Mouse (Mus musculus): ENCODE measurements around the gene Vmn1r41. TPM values are rescaled to one million over a fixed set of nuclear protein-coding genes. Genes with fewer than 3 reads are reported as not detected.

Vmn1r41 gene
- total and polyA plus RNA-seq, 3 experiments: 0.10 TPM; not detected in 2

GRCm38 (mm10) chr6:89742811-89743210, 2.2 kb downstream of the Vmn1r41 start:
- Histone ChIP-seq H3K4me3 (ENCODE audit: control insufficient read depth in 1 of 2, insufficient read depth in 1 of 2, low read depth in 2 of 2, low read length in 2 of 2) (no peak overlapping the region), H3K9ac (ENCODE audit: control insufficient read depth, low read depth, low read length, poor library complexity, severe bottlenecking) (no peak overlapping the region), H3K79me2 (ENCODE audit: control insufficient read depth, insufficient read depth, low read length, poor library complexity) (no peaks in the 10 kb centered on the region), H3K4me1 (ENCODE audit: control insufficient read depth in 1 of 2, insufficient read depth in 2 of 2, low read length in 2 of 2) (no peaks in the 10 kb centered on the region), H3K36me3 (ENCODE audit: control insufficient read depth in 1 of 2, insufficient read depth in 2 of 2, low read length in 2 of 2) (no peaks in the 10 kb centered on the region), H3K27me3 (ENCODE audit: control insufficient read depth in 1 of 2, insufficient read depth in 2 of 2, low read length in 2 of 2) (no peaks in the 10 kb centered on the region), H3K27ac (ENCODE audit: control insufficient read depth, low read depth, low read length) (no peak overlapping the region), H3K9me3 (replicated peaks; ENCODE audit: insufficient read depth, low read length) (no peaks in the 10 kb centered on the region)
- TF ChIP-seq TAL1 (IDR thresholded peaks at IDR 0.05; ENCODE audit: low read length) (peak; percentile 39; the same call in 1 of the 2 replicates), ZMIZ1 (IDR thresholded peaks at IDR 0.05; ENCODE audit: low read depth, low read length) (no peak), KAT2A (conservative IDR thresholded peaks at IDR 0.05; ENCODE audit: low read depth, low read length) (no peak), GABPA (IDR thresholded peaks at IDR 0.05; ENCODE audit: low read depth, low read length) (no peak), SIN3A (IDR thresholded peaks at IDR 0.05; ENCODE audit: low read length) (no peak), ELF1 (IDR thresholded peaks at IDR 0.05; ENCODE audit: low read depth, low read length) (no peak)
- DNase-seq (ENCODE audit: low read depth, low spot score): no peak

- H3K9me3 ChIP-seq (replicated peaks; ENCODE audit: insufficient read depth, low read length): no peaks in the 10 kb centered on the region
These were observed 49.7 kb downstream of the Vmn1r41 start for GRCm38 (mm10) chr6:89790231-89790630.

More at GRCm38 (mm10) chr6:89790231-89790630, 49.7 kb downstream of the Vmn1r41 start:
- no peak overlapping the region for H3K4me3 ChIP-seq (ENCODE audit: control insufficient read depth in 1 of 2, insufficient read depth in 1 of 2, low read depth in 2 of 2, low read length in 2 of 2)
- H3K27me3 ChIP-seq (ENCODE audit: control insufficient read depth in 1 of 2, insufficient read depth in 2 of 2, low read length in 2 of 2): no peaks in the 10 kb centered on the region
- no peak for TF ChIP-seq GABPA (IDR thresholded peaks at IDR 0.05; ENCODE audit: low read depth, low read length)
- no peak for TF ChIP-seq USF2 (IDR thresholded peaks at IDR 0.05; ENCODE audit: borderline replicate concordance in 1 of 2, insufficient read depth in 1 of 2, low read depth in 1 of 2, low read length in 2 of 2)
- TF ChIP-seq TCF12 (IDR thresholded peaks at IDR 0.05; ENCODE audit: low read depth, low read length): no peak
- no peak for TF ChIP-seq TAL1 (IDR thresholded peaks at IDR 0.05; ENCODE audit: low read length)
- no peak for TF ChIP-seq USF1 (IDR thresholded peaks at IDR 0.05; ENCODE audit: low read depth, low read length)
- no peak for TF ChIP-seq MYC (IDR thresholded peaks at IDR 0.05; ENCODE audit: low read depth, low read length)
- no peak for TF ChIP-seq SMC3 (IDR thresholded peaks at IDR 0.05; ENCODE audit: low read depth, low read length)
- TF ChIP-seq POLR2AphosphoS2 (IDR thresholded peaks at IDR 0.05; ENCODE audit: low read length): no peak
- no peak for TF ChIP-seq MAZ (IDR thresholded peaks at IDR 0.05; ENCODE audit: low read depth, low read length)
- TF ChIP-seq CHD2 (IDR thresholded peaks at IDR 0.05; ENCODE audit: low read length): no peak
- TF ChIP-seq ETS1 (IDR thresholded peaks at IDR 0.05; ENCODE audit: low read depth, low read length): no peak
- no peak for TF ChIP-seq KAT2A (conservative IDR thresholded peaks at IDR 0.05; ENCODE audit: low read depth, low read length)
- TF ChIP-seq UBTF (IDR thresholded peaks at IDR 0.05; ENCODE audit: borderline replicate concordance, insufficient read depth, low read depth, low read length): no peak
- no peak for TF ChIP-seq EP300 (IDR thresholded peaks at IDR 0.05; ENCODE audit: low read depth in 1 of 2, low read length in 2 of 2)
- no peak for TF ChIP-seq GATA1 (IDR thresholded peaks at IDR 0.05; ENCODE audit: low read depth, low read length)
- TF ChIP-seq NRF1 (IDR thresholded peaks at IDR 0.05; ENCODE audit: insufficient read depth, low read depth, low read length, poor library complexity, severe bottlenecking): no peak
- no peaks in the 10 kb centered on the region for H3K36me3 ChIP-seq (ENCODE audit: control insufficient read depth in 1 of 2, insufficient read depth in 2 of 2, low read length in 2 of 2)
- H3K4me1 ChIP-seq (ENCODE audit: control insufficient read depth in 1 of 2, insufficient read depth in 2 of 2, low read length in 2 of 2): no peaks in the 10 kb centered on the region
- no peaks in the 10 kb centered on the region for H3K79me2 ChIP-seq (ENCODE audit: control insufficient read depth, insufficient read depth, low read length, poor library complexity)
- no peak for DNase-seq (ENCODE audit: low read depth, low spot score)
- no peak overlapping the region for H3K9ac ChIP-seq (ENCODE audit: control insufficient read depth, low read depth, low read length, poor library complexity, severe bottlenecking)
- no peak overlapping the region for H3K27ac ChIP-seq (ENCODE audit: control insufficient read depth, low read depth, low read length)

Other genes starting within 250 kb of the Vmn1r41 start
- gene Chchd6, start 145.1 kb upstream of the Vmn1r41 start, total RNA-seq (2012; rRNA removed): 49.5 and 53.0 TPM in 2 replicates
- gene Chchd6, start 145.1 kb upstream of the Vmn1r41 start, polyA plus RNA-seq (2012; ENCODE audit: insufficient read depth in 1 of 2, insufficient read length in 2 of 2, low read depth in 1 of 2, low replicate concordance in 2 of 2, missing spikeins in 1 of 2): 10 to 100 TPM in 1 of 2 experiments, not detected in 1; 74.7 TPM
- gene Txnrd3, start 96.8 kb upstream of the Vmn1r41 start, total RNA-seq (2012; rRNA removed): 9.2 and 15.1 TPM in 2 replicates
- gene Txnrd3, start 96.8 kb upstream of the Vmn1r41 start, polyA plus RNA-seq (2012; ENCODE audit: insufficient read depth in 1 of 2, insufficient read length in 2 of 2, low read depth in 1 of 2, low replicate concordance in 2 of 2, missing spikeins in 1 of 2): 1 to 10 TPM in 1 of 2 experiments, not detected in 1; 8.7 TPM
- not detected in 2 replicates for gene Vmn1r40, start 33.2 kb upstream of the Vmn1r41 start, total RNA-seq (2012; rRNA removed)
- not detected for gene Vmn1r40, start 33.2 kb upstream of the Vmn1r41 start, polyA plus RNA-seq (2012; ENCODE audit: insufficient read depth in 1 of 2, insufficient read length in 2 of 2, low read depth in 1 of 2, low replicate concordance in 2 of 2, missing spikeins in 1 of 2)
- not detected in 2 replicates for gene Vmn1r42, start 135.6 kb downstream of the Vmn1r41 start, total RNA-seq (2012; rRNA removed)
- gene Vmn1r42, start 135.6 kb downstream of the Vmn1r41 start, polyA plus RNA-seq (2012; ENCODE audit: insufficient read depth in 1 of 2, insufficient read length in 2 of 2, low read depth in 1 of 2, low replicate concordance in 2 of 2, missing spikeins in 1 of 2): not detected
- not detected in 2 replicates for gene Vmn1r43, start 135.6 kb downstream of the Vmn1r41 start, total RNA-seq (2012; rRNA removed)
- under 1 TPM in 1 of 2 experiments, not detected in 1; 0.11 TPM for gene Vmn1r43, start 135.6 kb downstream of the Vmn1r41 start, polyA plus RNA-seq (2012; ENCODE audit: insufficient read depth in 1 of 2, insufficient read length in 2 of 2, low read depth in 1 of 2, low replicate concordance in 2 of 2, missing spikeins in 1 of 2)
- gene Vmn1r44, start 142.9 kb downstream of the Vmn1r41 start, total RNA-seq (2012; rRNA removed): not detected in 2 replicates
- gene Vmn1r44, start 142.9 kb downstream of the Vmn1r41 start, polyA plus RNA-seq (2012; ENCODE audit: insufficient read depth in 1 of 2, insufficient read length in 2 of 2, low read depth in 1 of 2, low replicate concordance in 2 of 2, missing spikeins in 1 of 2): not detected
- not detected in 2 replicates for gene Vmn1r45, start 199.8 kb downstream of the Vmn1r41 start, total RNA-seq (2012; rRNA removed)
- gene Vmn1r45, start 199.8 kb downstream of the Vmn1r41 start, polyA plus RNA-seq (2012; ENCODE audit: insufficient read depth in 1 of 2, insufficient read length in 2 of 2, low read depth in 1 of 2, low replicate concordance in 2 of 2, missing spikeins in 1 of 2): not detected
- gene Vmn1r46, start 228.5 kb downstream of the Vmn1r41 start, total RNA-seq (2012; rRNA removed): not detected in 2 replicates
- gene Vmn1r46, start 228.5 kb downstream of the Vmn1r41 start, polyA plus RNA-seq (2012; ENCODE audit: insufficient read depth in 1 of 2, insufficient read length in 2 of 2, low read depth in 1 of 2, low replicate concordance in 2 of 2, missing spikeins in 1 of 2): not detected